Mouse (Mus musculus): ENCODE measurements around the gene Dynlt1b. TPM values are rescaled to one million over a fixed set of nuclear protein-coding genes. Genes with fewer than 3 reads are reported as not detected.
"Not testable (repeated sequence)": the region's sequence is repeated elsewhere in the genome, so short reads cannot be mapped to it uniquely, and the experiment has no call there.

The Dynlt1b gene
- 205 and 208 TPM in 2 replicates for polyA plus RNA-seq (2012; ENCODE audit: insufficient read depth, insufficient read length, missing spikeins)

DNA sequence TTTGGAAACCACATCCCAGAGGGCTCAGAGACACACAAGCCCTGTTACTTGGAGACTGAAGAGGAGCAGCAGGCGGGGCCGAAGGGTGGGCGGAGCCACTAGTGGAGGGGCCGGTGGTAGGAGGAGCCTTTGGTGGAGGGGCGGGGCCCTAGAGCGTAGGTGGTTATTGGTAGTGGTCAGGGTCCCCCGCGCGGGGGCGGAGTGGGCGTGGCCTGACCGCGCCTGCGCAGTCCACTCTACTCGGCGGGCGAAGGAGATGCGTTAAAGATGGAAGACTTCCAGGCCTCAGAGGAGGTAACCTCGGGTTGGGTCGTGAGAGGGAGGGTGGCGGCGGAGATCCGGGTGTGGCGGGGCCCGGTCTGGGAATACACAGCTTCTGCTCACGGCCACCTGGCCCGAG, at the start of gene Dynlt1b:
TSS of gene Dynlt1b (plus strand) at position 168 of the 400 bp plus-strand sequence.
- peak; percentile 84 for TF ChIP-seq POLR2A (IDR thresholded peaks at IDR 0.05; ENCODE audit: borderline replicate concordance, low read depth, low read length)
- H3K27ac ChIP-seq (ENCODE audit: insufficient read depth, low read depth, low read length) = peak within 1 kb of the TSS; percentile 84
- H3K4me3 ChIP-seq (ENCODE audit: insufficient read depth, low read length) = peak within 1 kb of the TSS; percentile 48
- peaks cover 16% of the 10 kb centered on the region for H3K4me1 ChIP-seq (ENCODE audit: control insufficient read depth, insufficient read depth, low read length)

GRCm38 (mm10) chr17:6380182-6380841, 49.6 kb upstream of the Dynlt1b start:
- not testable (repeated sequence) for H3K27ac ChIP-seq (ENCODE audit: insufficient read depth, low read depth, low read length); H3K4me3 ChIP-seq (ENCODE audit: insufficient read depth, low read length)

DNA sequence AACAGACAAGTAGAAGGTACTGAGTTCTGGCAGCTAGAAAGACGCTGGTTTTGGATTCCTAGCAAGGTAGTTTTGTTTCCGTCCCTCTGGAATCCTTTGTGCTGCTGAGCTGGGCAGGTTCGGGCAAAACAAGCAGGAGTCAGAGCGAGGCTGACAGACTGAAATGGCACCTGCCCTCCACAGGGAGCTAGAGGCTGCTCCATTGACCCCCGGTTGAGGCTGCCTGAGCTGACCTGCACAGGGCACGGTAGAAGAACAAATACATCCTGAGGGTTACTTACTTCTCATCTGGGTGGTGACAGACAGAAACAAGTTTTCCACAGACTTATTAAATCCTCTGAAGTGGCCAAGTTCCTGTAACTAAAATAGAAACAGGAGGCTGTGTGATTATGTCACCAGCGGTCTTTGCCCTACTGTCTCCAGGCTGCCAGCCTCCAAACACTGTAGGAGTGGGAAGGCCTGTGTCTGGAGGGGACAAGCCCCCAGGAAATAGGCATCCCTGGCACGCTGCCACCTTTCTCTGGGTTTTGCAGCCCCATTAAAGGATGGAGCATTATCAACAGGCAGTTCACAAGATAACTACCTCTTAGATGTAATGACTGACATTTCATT, 48.7 kb upstream of the Dynlt1b start:
- not testable (repeated sequence) for H3K4me3 ChIP-seq (ENCODE audit: insufficient read depth, low read length); H3K4me1 ChIP-seq (ENCODE audit: control insufficient read depth, insufficient read depth, low read length); H3K27ac ChIP-seq (ENCODE audit: insufficient read depth, low read depth, low read length)

More at GRCm38 (mm10) chr17:6380182-6380841, 49.6 kb upstream of the Dynlt1b start:
- not testable (repeated sequence) for H3K4me1 ChIP-seq (ENCODE audit: control insufficient read depth, insufficient read depth, low read length)

GRCm38 (mm10) chr17:6386927-6387326, 43.0 kb upstream of the Dynlt1b start:
- H3K4me1 ChIP-seq (ENCODE audit: control insufficient read depth, insufficient read depth, low read length) = not testable (repeated sequence)

DNA sequence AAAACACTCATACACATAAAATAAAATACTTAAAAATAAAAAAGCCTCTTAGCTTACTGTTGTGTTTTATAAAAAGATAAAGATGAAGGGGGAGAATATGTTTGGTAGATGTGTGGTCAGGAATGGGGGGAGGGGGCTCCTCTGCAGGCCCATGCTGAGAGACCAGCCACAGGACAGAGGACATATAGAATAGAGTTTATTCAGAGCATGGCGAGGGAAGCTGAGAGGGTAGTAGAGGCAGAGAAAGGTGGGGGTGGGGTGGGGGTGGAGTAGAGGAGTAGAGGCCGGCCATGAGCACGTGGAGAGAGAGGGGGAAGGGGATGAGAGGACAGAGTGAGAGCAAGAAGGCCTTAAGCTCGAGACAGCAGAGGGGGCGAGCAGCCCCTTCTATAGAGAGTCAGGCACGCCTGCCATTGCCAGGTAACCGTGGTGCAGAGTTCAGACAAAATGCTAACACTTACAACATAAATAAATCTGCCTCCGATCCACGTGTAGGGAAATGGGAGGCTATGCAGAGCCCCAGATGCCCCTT, 42.5 kb upstream of the Dynlt1b start:
- H3K27ac ChIP-seq (ENCODE audit: insufficient read depth, low read depth, low read length); H3K4me3 ChIP-seq (ENCODE audit: insufficient read depth, low read length); H3K4me1 ChIP-seq (ENCODE audit: control insufficient read depth, insufficient read depth, low read length): not testable (repeated sequence)

More at GRCm38 (mm10) chr17:6386927-6387326, 43.0 kb upstream of the Dynlt1b start:
- H3K27ac ChIP-seq (ENCODE audit: insufficient read depth, low read depth, low read length); H3K4me3 ChIP-seq (ENCODE audit: insufficient read depth, low read length): not testable (repeated sequence)

GRCm38 (mm10) chr17:6389463-6389862, 40.4 kb upstream of the Dynlt1b start:
- H3K4me1 ChIP-seq (ENCODE audit: control insufficient read depth, insufficient read depth, low read length); H3K4me3 ChIP-seq (ENCODE audit: insufficient read depth, low read length); H3K27ac ChIP-seq (ENCODE audit: insufficient read depth, low read depth, low read length): not testable (repeated sequence)

DNA sequence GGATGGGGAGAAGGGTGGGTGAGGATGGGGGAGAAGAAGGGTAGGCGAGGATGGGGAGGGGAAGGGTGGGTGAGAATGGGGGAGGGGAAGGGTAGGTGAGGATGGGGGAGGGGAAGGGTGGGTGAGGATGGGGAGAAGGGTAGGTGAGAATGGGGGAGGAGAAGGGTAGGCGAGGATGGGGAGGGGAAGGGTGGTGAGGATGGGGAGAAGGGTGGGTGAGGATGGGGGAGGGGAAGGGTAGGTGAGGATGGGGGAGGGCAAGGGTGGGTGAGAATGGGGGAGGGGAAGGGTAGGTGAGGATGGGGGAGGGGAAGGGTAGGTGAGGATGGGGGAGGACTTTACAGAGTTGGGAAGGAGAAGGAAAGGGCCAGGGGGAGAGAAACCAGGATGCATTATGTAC, 39.2 kb upstream of the Dynlt1b start:
- not testable (repeated sequence) for H3K4me1 ChIP-seq (ENCODE audit: control insufficient read depth, insufficient read depth, low read length); H3K4me3 ChIP-seq (ENCODE audit: insufficient read depth, low read length); H3K27ac ChIP-seq (ENCODE audit: insufficient read depth, low read depth, low read length)

- H3K4me1 ChIP-seq (ENCODE audit: control insufficient read depth, insufficient read depth, low read length); H3K27ac ChIP-seq (ENCODE audit: insufficient read depth, low read depth, low read length); H3K4me3 ChIP-seq (ENCODE audit: insufficient read depth, low read length): not testable (repeated sequence)
Measured at GRCm38 (mm10) chr17:6391736-6392135, 38.2 kb upstream of the Dynlt1b start.

GRCm38 (mm10) chr17:6392473-6393340, 37.2 kb upstream of the Dynlt1b start:
- not testable (repeated sequence) for H3K4me3 ChIP-seq (ENCODE audit: insufficient read depth, low read length); H3K27ac ChIP-seq (ENCODE audit: insufficient read depth, low read depth, low read length); H3K4me1 ChIP-seq (ENCODE audit: control insufficient read depth, insufficient read depth, low read length)

DNA sequence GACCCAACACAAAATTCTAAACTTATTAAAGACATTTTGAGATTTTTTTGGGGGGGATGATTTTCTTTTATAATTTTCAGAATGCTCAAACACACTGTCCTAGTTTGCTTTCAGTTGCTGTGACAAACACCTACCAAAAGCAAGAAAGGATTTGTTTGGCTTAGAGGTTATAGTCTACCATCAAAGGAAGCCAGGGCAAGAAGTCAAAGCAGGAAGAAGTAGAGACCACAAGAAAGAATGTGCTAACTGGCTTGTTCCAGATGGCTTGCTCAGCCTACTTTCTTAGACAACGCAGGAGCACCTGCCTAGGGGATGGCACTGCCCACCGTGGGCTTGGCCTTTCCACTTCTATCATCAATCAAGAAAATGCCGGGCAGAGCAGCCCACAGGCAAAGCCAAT, 31.8 kb upstream of the Dynlt1b start:
- not testable (repeated sequence) for H3K27ac ChIP-seq (ENCODE audit: insufficient read depth, low read depth, low read length); H3K4me3 ChIP-seq (ENCODE audit: insufficient read depth, low read length); H3K4me1 ChIP-seq (ENCODE audit: control insufficient read depth, insufficient read depth, low read length)

DNA sequence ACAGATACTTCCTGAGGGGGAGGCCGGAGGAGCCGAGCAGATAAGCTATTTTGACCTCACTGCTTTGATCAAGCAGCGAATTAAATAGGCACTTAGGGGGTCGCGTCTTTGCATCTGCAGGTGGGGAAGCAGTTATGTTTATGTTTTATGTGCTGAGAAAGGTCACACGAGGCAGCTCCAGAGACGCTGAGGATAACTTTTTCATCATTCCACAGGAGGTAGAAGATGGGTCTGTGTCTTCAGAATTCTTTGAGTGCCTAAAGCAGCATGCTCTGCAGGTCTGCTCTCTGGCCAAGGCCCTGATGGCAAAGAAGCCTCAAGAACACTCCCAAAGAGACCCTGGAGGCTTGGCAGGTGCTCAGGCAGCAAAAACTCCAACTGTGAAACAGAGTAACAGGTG, 31.1 kb upstream of the Dynlt1b start:
- not testable (repeated sequence) for H3K27ac ChIP-seq (ENCODE audit: insufficient read depth, low read depth, low read length); H3K4me1 ChIP-seq (ENCODE audit: control insufficient read depth, insufficient read depth, low read length); H3K4me3 ChIP-seq (ENCODE audit: insufficient read depth, low read length)

- not testable (repeated sequence) for H3K4me3 ChIP-seq (ENCODE audit: insufficient read depth, low read length); H3K4me1 ChIP-seq (ENCODE audit: control insufficient read depth, insufficient read depth, low read length); H3K27ac ChIP-seq (ENCODE audit: insufficient read depth, low read depth, low read length)
Measured at GRCm38 (mm10) chr17:6399281-6400096, 30.4 kb upstream of the Dynlt1b start.

DNA sequence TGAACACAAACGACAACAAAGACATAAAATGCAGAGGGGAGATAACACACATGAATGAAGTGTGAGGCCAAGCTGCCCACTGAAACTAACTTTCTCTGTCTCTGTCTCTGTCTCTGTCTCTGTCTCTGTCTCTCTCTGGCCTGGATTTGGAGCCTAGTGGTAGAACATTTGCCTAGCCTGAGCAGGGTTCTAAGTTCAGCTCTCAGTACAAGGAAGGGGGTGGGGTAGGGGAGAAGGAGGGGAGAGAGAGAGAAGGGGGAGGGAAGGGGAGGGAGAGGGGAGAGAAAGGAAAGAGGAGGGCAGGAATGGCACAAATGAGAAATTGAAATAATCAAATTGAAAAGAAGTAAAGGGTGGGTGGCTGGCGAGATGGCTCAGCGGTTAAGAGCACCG, 29.8 kb upstream of the Dynlt1b start:
- H3K4me3 ChIP-seq (ENCODE audit: insufficient read depth, low read length); H3K27ac ChIP-seq (ENCODE audit: insufficient read depth, low read depth, low read length); H3K4me1 ChIP-seq (ENCODE audit: control insufficient read depth, insufficient read depth, low read length): not testable (repeated sequence)

DNA sequence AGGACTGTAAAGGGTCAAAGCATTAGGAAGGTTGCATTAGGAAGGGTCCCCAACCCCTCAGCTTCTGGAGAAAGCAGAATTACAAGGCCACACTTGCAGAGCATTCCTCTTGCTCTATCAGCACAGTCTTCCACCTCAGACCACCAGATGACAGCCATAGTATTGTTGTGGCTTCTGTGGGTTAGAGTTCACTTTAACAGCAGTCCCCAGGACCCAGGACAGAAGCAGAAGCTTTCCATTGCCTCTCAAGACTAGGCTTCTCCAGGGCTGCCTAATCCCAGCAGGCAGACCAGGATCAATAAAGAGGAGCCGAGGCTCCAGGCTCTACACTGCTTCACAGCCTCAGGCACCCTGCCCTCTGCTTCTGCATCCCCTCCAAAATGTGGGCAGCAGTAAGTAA, 25.4 kb upstream of the Dynlt1b start:
- not testable (repeated sequence) for H3K4me1 ChIP-seq (ENCODE audit: control insufficient read depth, insufficient read depth, low read length); H3K4me3 ChIP-seq (ENCODE audit: insufficient read depth, low read length); H3K27ac ChIP-seq (ENCODE audit: insufficient read depth, low read depth, low read length)

GRCm38 (mm10) chr17:6406972-6407371, 22.9 kb upstream of the Dynlt1b start:
- not testable (repeated sequence) for H3K27ac ChIP-seq (ENCODE audit: insufficient read depth, low read depth, low read length); H3K4me3 ChIP-seq (ENCODE audit: insufficient read depth, low read length); H3K4me1 ChIP-seq (ENCODE audit: control insufficient read depth, insufficient read depth, low read length)
